Mouse (Mus musculus) testis, adult 2 months (tissue): ENCODE results near the gene Efemp2.

Experiments
- CTCF ChIP-seq: fragments of 200-500 bp; IDR thresholded peaks from 2 replicates; pipeline ENCODE4 v1.5.1; 2012; ENCODE audit warnings: low read depth, mild to moderate bottlenecking, inconsistent platforms, low read length, moderate library complexity; ENCODE audit not compliant: control insufficient read depth, insufficient read depth, insufficient replicate concordance
- POLR2A ChIP-seq: fragments of 200-500 bp; IDR thresholded peaks from 2 replicates; pipeline ENCODE4 v1.6.1; 2012; ENCODE audit warnings: low read depth, mild to moderate bottlenecking, inconsistent platforms, low read length, moderate library complexity; ENCODE audit not compliant: control insufficient read depth

- TF ChIP-seq POLR2A (no peak), CTCF (no peak)
These were observed 39.8 kb upstream of the Efemp2 start for GRCm38 (mm10) chr19:5433951-5434350.
